ENCODE assay signal across 9 mouse cellular contexts in the genomic region with DNA sequence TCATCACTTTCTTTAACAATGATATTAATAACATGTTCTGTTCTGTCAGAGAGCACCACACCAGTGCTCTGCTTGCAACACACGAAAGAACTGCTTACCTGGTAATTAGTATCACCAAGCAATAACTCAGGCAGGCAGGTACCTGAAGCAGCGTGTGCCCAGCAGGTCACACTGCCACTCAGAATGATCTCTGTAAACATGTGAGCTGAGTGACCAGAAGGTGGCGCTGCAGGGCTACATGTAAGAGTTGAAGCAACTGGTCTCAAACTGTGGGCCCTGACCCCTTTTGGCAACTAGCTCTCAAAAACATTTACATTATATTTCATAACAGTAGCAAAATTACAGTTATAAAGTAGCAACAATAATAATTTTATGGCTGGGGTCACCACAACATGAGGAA. TPM values are rescaled to one million over a fixed set of nuclear protein-coding genes. Genes with fewer than 3 reads are reported as not detected.
DNase-seq lines count a peak whose midpoint lies in the region; ATAC-seq and TF ChIP-seq lines count a peak whose summit lies in the region.
"Had no signal": no experiment of that assay in that cellular context is flagged by ENCODE, and none has a peak within 500 bp of the region (broad histone marks: within the 10 kb centered on the region; RNA-seq: fewer than 3 reads in every experiment).

No protein-coding gene starts in this region.

- no peaks in the 10 kb centered on the region for H3K9me3 ChIP-seq in liver, embryonic 14.5 days (ENCODE audit: control insufficient read depth, low read length)
- H3K9me3 ChIP-seq: hindbrain, embryonic 15.5 days had no signal

- H3K4me1 ChIP-seq in liver, embryonic 14.5 days (replicated peaks; ENCODE audit: control insufficient read depth in 2 of 2, insufficient read depth in 2 of 2, low read length in 1 of 2), result no peaks in the 10 kb centered on the region
- H3K4me1 ChIP-seq: hindbrain, embryonic 15.5 days had no signal

- H3K27ac ChIP-seq in liver, embryonic 14.5 days, result no peak overlapping the region
- H3K27ac ChIP-seq: hindbrain, embryonic 15.5 days had no signal

- no peaks in the 10 kb centered on the region for H3K27me3 ChIP-seq in liver, embryonic 14.5 days (ENCODE audit: control insufficient read depth, insufficient read depth, low read length)
- H3K27me3 ChIP-seq: hindbrain, embryonic 15.5 days had no signal

- no peak for TF ChIP-seq EP300 in liver, embryonic 14.5 days (IDR thresholded peaks at IDR 0.05; ENCODE audit: low read depth)

- ATAC-seq in liver, embryonic 14.5 days (ENCODE audit: insufficient read depth), result no peak

- peak; percentile 92 for TF ChIP-seq CTCF in liver, embryonic 14.5 days (IDR thresholded peaks at IDR 0.05; ENCODE audit: low read depth)

- DNase-seq in A20 (ENCODE audit: low read depth, low spot score) (peak; percentile 82), NIH3T3 (ENCODE audit: low read depth) (peak; percentile 82)
- DNase-seq in cerebellum, adult 9-10 months, result peak; percentile 57
- peak; percentile 47 to 70 for DNase-seq in frontal cortex, postnatal 36 days (ENCODE audit: low spot score in 2 of 2)
- peak; percentile 78 for DNase-seq in kidney, adult 9 months
- peak; percentile 42 to 50 (median 45) for DNase-seq in liver, embryonic 14.5 days (ENCODE audit: low read depth in 3 of 3, low spot score in 3 of 3)
- peak; percentile 60 for DNase-seq in ovary, postnatal 14 days (ENCODE audit: low spot score)
- DNase-seq in thymus, postnatal 36 days, result peak; percentile 77 to 78

- H3K4me2 ChIP-seq in liver, embryonic 14.5 days (ENCODE audit: low read depth), result no peak overlapping the region
- H3K4me2 ChIP-seq: hindbrain, embryonic 15.5 days had no signal

- H3K36me3 ChIP-seq in liver, embryonic 14.5 days (replicated peaks; ENCODE audit: control insufficient read depth, insufficient read depth, low read depth), result no peaks in the 10 kb centered on the region; the same call in 1 of the 2 replicates

- 15% methylated on average over 3 of the region's 3 CpGs for WGBS in liver, embryonic 14.5 days (ENCODE audit: insufficient replicate concordance)

- no peak overlapping the region for H3K9ac ChIP-seq in liver, embryonic 14.5 days (replicated peaks)
- H3K9ac ChIP-seq: hindbrain, embryonic 15.5 days had no signal

- no peak overlapping the region for H3K4me3 ChIP-seq in liver, embryonic 14.5 days (ENCODE audit: insufficient read depth in 1 of 2, low read depth in 2 of 2, low read length in 2 of 2)
- H3K4me3 ChIP-seq: hindbrain, embryonic 15.5 days had no signal

RNA-seq across cellular contexts. Expression of gene Hus1b, which starts 59.1 kb away (rescaled TPM):
- polyA plus RNA-seq in liver, embryonic 14.5 days (2012; rRNA removed), result 0.06 TPM in 2 replicates
- not detected in 2 replicates for polyA plus RNA-seq in liver, embryonic 14.5 days (2014; fragmentation: Nextera tagmentation; extraction: Ambion mirVana)
- polyA plus RNA-seq: hindbrain, embryonic 15.5 days had no signal
